Mouse (Mus musculus): Measurements from ENCODE around the gene Slc6a17. TPM values are rescaled to one million over a fixed set of nuclear protein-coding genes. Genes with fewer than 3 reads are reported as not detected.

Slc6a17 gene
- total RNA-seq, 4 experiments from 2014 or later: 272 to 323 (median 290) TPM

DNA sequence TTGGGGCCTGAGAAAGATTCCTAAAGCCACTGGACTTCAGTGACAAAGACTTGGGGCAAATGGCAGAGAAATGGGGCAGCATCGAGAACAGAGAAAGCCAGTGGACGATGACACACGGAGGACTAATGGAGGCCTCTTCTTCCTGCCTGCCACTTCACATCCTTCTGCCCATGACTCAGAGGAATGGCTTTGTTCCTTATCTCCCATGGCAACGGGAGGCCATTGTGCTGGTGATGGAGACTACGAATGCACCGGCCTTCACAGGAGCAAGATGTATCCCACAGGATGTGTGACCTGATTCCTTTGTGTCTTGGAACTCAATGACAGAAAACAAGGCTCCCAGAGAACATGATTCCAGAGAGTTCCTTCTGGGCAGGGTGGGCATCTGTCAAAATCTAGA is 6.7 kb upstream of the Slc6a17 start:
- DNase-seq (ENCODE audit: low spot score in 2 of 2): no peak

DNA sequence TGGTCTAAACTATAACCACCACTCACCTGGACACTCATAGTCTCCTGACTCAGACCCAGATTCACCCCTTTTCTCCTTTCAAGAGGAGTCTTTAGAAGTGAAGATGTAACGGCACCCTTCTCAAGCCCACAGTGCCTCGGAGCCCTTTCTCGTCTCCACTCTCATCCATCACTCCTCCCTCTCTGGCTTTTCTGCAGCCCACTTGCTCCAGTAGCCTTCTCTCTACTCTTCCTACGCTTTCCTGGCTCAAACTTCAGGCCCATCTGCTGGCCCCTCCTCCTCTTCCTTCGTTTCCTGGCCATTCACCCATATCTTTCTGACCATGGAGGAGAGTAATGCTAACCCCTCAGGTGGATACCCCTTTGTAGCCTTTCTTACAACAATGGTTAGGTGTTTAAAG is 3.1 kb upstream of the Slc6a17 start:
- no peak for DNase-seq (ENCODE audit: low spot score in 2 of 2)

DNA sequence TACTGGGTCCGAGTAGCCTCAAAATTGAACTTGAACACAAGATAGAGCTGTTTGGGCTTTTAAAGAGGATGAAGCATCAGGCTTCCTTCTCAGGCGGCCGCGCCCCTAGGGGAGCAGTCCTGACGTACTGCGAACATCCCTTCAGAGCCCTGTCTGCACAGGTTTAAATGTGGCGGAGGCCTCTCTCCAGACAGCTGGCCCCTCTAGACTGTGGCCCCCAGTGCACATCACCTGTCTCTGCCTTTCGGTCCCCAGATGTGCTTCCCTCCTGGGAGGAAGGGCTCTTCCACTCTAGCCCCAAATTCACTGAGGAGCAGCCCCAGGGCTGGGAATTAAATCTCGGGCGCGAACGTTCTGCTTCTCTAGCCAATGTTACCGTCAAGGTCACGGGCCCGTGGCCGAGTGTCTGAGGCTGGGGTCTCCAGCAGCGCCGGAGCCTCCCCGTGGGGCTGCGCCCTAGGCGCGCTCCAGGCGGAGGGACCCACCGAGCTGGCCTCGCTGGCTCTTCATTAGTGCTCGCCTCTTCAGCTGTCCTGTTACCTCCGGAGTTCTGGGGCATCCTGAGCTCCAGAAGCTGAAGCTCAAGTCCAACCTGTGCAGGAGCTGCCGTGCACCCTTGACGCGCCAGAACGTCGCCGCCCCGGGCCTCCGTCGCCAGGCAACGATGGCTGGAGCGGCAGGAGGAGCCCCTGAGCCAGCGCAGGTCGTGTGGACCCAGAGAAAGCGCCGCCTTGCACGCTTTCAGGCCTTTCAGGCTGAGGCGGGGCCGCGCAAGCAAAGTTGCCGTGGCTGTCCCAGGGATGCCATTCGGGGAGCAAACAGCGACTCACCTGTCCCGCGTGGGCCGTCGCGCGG is 815 bp downstream of the Slc6a17 start:
- no peak for DNase-seq (ENCODE audit: low spot score in 2 of 2)

DNA sequence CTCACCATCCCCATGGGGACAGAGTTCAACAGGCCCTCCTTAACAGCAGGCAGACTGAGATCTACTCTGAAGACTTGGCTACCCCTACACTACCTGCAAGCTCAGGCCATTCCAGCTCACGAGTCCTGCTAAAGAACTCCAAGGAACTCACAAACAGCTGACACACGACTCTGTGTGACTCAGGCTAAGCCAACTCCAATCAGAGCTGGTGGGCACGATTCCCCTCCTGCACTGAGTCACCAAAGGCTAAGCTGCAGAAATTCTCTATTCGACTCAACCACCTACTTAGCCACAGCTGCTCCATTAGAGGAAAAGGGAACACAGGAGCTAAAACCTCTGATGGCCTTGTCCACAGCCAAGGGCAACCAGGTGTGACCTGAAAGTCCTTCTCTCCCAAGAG is 1.8 kb downstream of the Slc6a17 start:
- DNase-seq (ENCODE audit: low spot score in 2 of 2): no peak

DNA sequence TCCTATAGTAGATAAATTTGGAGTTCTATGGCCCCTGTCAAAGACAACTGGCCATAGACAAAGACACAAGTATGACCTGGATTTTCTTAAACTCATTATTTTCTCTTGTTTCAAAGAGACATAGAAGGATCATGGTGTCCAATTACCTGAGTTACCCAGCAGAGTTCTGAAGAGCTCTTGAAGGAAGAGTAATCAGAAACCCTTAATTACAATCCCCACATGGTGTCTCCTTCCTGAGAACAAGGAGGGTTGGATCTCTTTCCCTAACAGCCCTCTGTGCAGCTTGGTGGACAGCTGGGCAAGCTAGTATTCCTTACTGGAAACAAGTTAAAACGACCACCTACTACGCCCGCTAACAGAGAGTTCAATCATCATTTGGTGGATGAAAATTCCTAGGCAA is 6.4 kb downstream of the Slc6a17 start:
- no peak for DNase-seq (ENCODE audit: low spot score in 2 of 2)

DNA sequence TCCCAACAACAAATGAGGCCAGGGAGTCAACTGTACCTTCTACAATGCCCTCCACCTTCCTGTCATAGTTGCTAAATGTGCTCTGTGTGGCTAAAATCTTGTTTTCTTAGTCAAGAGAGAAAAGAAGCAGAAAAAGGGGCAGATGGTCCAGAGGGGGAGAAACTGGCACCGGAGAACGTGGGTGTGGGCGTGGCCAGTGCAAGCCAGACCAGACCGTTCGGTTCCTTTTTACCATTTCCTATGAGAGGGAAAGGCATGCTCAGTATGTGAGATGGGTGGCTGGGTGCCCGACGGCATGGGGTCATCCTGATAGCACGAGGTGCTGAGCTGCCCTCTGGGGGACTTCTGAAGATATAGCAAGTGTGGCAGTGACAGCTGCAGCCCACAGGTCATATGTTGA is 9.1 kb downstream of the Slc6a17 start:
- DNase-seq (ENCODE audit: low spot score in 2 of 2): no peak

DNA sequence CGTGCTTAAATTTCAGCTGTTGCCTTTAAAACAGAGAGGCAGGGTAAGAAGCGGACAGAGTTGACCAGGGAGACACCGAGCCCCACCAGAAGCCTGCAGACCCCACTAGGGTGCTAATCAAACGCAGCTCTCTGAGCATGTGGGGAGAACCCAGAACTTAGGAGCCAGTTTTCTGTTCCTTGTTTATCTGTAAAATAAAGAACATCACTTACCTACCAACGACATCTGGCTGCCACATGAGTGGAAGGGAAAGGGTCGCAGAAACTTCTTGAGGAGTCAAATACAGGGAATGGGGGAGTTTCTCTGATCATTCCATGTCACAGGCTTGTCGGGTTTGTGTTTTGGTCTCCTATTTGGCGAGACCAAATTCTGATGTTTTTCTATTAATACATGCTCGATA is 9.9 kb downstream of the Slc6a17 start:
- DNase-seq (ENCODE audit: low spot score in 2 of 2): no peak

DNA sequence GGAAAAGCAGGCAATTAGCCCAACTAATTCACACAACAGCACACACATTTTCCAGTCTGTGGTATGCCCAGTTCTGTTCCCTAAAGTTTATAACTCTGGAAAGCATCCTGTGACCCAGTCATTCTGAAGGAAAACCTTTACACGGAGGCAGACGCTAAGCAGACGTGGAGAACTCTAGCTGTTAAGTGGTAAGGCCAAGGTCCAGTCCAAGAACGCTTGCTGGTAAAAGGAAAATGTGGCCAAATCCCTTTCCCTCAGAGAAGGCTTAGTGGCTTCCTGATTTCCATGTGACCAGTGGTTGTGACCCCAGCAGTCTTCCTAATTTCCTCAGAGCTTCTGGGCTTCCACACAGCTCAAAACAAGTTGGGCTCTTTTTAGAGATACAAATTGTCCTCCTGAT is 11.3 kb downstream of the Slc6a17 start:
- no peak for DNase-seq (ENCODE audit: low spot score in 2 of 2)

DNA sequence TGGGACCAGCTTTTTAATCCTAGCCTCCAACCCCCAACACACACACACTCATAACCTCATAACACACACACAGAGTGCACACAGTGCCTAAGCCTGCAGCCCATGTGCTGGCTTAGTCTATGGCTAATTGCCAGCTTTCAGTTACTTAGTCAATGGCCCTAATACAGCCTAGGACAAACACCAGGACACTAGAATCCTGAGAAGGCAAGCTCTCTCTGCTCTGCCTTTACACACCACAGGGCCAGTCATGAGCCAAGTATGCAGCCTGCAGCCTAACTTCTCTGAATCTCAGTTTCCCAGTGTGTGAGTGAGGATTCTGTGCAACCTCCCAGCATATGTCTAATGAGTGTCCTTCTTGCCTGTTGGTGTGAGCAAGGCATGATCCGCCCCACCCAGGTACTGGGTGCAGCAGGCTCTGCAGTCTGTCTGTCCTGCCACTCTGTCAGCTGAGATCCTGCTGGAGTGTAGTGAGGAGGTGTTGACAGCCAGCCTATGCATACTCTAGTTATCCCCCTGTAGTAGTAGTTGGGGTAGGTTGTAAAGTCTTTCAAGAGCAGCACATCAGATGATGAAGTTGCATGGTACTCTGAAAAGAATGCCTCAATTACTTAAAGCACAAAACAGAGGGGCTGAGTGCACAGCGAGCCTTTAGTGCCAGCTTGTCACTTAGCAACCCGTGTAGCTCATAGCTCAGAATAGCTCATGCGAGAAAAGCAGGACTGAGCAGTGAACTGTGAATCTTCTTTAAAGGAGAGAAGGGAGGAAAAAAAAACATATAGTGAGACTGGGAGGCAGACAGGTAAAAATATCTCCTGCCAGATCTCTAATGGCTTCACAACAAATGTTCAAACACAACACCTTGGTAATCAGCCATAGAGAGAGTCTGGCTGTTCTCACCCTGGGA is 12.1 kb downstream of the Slc6a17 start:
- DNase-seq (ENCODE audit: low spot score in 2 of 2): no peak

DNA sequence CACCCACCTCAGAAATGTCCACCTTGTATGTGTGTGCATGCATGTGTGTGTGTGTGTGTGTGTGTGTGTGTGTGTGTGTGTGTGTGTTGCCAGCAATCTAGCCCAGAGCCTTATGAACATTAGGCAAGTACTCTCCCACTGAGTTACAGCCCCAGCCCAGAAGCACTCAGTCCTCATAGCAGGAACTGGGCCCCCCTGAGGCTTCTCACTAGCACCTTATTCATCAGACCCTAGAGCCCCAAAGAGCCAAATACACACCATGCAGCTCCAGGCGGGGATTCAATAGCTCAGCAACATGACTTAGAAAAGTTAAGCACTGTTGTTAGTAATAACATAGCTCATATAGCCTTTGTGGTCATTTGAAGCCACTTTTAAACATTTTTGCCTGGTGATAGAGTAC is 13.3 kb downstream of the Slc6a17 start:
- no peak for DNase-seq (ENCODE audit: low spot score in 2 of 2)

DNA sequence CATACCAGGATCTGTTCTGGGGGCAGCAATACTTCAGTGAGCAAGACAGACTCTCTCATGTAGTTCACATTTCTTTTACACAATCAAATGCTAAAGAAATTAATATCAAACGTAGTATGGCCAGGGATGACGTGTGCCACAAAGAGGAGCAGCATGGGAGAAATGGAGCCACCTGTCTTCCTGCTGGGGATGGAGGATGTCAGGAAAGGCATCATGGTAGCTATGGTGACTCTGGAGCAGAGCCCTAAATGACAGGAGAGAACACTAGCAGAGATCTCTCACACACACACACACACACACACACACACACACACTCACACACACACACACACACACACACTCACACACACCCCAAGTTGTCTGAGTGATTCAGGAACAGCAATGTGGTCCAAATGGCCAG is 14.1 kb downstream of the Slc6a17 start:
- DNase-seq (ENCODE audit: low spot score in 2 of 2): no peak

DNA sequence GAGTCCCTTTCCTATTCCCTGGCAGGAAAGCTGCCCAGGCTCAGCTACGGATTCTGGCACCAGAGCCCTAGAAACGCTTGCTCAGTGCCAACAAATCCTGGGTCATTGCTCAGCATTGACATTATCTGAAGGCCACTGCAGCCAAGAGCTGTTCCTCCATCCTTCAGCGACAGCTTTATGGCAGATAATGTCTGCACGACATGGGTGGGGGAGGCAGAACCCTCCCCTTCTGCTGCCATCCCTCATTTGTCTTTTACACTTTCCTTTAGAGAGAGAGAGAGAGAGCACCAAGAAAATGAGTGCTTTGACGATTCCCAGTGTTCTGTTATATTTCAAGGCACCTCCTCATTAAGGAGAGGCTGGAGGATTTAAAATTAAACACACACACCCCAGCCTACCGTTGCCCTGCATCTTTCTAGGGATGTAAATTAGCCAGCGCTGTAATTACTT is 16.1 kb downstream of the Slc6a17 start:
- DNase-seq (ENCODE audit: low spot score in 2 of 2): no peak

DNA sequence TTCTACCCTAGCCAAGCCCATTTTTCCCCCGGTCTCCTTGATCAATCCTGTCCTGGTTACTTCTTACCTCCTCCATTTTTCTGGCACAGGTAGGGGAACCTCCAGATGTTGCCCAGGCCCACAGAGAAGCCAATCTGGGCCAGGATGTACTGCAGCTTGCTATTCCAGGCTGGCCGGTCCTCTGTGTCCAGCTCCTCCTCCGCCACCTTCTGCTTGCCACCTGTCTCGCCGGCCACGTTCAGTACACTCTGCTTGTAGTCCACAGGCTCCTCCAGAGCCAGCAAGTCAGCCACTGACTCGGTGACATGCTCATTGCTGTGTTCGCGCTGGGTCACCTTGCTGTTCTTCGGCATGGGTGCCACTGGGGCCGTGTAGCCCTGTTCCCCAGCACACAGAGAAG is 17.5 kb downstream of the Slc6a17 start:
- no peak for DNase-seq (ENCODE audit: low spot score in 2 of 2)

DNA sequence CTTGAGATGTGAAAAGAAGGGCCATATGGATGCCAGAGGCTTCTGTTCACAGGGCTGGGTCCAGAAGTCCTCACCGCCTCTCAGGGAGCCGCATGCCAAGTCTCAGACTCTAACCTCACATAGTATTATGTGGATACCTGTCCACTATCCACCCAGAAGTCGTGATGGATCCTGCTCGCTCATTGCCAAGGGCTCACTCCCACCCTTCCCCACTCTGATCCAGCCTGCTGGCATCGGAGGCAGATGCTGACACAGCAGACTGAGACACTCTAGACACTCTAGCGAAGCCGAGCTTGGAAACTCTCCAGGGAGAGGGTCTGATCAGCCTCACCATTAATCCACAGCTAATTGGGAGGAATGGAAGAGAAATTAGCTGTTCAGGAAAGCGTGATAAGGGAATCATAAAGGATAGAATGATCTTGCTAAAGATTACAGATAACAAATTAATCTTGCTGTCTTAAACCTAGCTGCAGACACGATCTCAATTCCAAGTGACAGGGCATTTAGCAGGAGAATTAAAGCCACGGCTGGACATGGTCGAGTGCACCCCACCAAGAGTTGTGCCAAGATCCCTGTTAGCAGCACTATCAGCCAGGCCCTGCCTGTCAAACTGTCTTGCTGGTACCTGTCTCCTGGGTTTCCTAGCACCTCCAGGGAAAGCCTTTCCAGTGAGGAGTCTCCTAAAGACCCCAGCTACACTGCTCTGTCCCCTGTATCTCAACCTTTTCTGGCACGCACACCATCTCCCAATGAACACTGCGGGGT is 21.6 kb downstream of the Slc6a17 start:
- DNase-seq (ENCODE audit: low spot score in 2 of 2): no peak

DNA sequence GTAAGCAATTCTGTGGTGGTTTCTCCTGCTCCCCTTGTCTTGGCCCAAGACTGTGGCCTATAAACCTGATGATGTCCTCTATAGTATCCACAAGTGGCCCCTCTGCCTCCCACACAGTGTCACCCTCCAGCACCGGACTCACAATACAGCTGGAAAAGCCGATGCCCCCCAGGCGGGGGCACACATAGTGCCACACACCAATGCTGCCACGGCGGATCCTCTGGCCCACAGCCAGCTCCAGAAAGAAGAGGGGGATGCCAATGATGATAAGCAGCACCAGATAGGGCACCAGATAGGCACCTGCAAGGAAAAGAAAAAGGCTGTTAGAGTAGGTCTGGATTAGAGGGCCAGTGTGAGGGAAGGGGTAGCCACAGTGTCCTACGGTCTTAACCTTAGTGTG is 22.3 kb downstream of the Slc6a17 start:
- DNase-seq (ENCODE audit: low spot score in 2 of 2): no peak

DNA sequence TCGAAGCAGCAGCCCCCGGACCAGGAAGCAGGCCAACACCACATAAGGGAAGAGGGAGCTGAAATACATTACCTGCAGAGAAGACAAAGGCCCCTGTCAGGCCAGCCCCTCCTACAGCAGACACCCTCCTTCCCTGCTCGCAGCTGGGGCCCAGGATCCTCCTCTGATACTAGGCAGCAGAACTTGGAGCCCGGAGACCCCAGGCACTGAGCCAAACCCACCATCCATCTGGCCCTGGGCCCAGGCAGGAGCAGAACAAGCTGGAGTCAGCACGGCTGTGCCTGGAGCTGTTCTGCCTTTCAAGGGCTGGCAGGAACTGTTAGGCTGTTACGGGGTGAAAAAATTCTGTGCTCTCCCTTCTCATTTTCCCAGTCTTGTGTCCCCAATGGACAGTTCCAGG is 26.4 kb downstream of the Slc6a17 start:
- DNase-seq (ENCODE audit: low spot score in 2 of 2): peak; percentile 80 to 91

DNA sequence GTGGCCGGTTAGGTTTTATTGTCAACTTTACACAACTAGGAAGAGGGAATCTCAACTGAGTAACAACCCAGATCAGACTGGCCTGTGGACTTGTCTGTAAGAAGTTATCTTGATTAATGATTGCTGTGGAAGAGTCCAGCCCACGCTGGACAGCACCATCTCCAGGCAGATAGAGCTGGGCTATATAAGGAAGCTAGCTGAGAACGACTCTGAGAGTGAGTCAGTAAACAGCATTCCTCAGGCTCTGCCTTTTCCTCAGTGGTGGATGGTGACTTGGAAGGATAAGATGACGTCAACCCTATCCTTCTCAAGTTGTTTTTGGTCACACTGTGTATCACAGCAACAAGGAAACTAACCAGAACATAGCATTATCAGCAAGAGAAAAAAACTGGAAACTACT is 29.2 kb downstream of the Slc6a17 start:
- no peak for DNase-seq (ENCODE audit: low spot score in 2 of 2)

DNA sequence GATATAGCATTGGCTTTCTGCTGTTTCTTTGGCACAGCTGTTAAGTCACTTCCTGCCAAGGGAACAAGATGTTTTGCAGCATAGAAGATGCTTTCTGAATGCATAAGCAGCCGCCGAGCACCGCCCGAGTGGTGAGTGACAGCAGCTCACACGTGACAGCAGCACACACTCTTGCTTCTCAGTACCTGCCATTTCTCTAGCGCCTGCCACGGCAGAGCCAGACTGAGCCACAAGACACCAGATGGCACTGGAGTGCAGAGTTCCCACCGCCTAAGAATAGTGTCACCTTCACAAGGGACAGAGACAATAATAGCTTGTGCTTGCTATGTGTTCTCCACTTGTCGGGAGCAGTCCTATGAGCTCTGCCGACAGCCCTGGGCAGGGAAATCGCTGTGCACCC is 34.5 kb downstream of the Slc6a17 start:
- peak; percentile 72 to 76 for DNase-seq (ENCODE audit: low spot score in 2 of 2)

DNA sequence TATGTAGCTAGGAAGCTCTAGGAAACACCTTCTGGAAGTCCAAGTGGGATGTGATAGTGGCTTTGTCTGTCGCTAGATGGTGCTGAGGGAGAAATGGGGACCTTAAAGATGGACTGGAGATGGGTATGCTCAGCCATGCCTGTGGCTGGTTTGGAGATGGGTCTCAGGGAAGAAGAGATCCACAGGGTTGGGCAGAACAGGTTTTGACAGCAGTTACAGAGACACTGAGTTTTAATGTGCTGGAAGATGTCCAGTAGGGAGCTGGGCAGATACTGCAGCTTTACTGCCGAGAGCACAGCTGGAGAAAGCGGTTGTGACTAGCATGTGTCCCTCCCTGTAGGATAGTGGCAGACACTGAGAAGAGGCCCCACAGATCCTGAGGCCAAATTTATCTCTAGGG is 37.2 kb downstream of the Slc6a17 start:
- DNase-seq (ENCODE audit: low spot score in 2 of 2): no peak

DNA sequence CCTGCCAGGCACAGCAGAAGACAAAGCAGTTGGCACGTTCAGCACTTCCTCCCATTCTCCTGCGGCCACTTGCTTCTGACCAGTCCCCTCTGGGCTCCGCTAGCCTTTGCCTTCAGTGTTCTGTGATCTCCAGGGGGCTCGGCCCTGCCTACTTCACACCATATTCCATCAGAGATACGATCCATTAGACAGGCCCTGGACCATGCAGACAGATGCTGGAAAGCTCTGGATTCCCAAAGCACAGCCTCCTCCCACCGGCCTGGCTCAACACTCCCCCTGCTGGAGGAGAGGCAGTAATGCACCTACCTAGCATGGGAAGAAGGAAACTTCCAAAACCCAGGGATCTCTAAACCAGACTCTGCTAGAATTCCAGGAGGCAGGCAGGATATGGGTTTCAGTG is 45.6 kb downstream of the Slc6a17 start:
- DNase-seq (ENCODE audit: low spot score in 2 of 2): peak in 1 of 2 experiments; percentile 42

DNA sequence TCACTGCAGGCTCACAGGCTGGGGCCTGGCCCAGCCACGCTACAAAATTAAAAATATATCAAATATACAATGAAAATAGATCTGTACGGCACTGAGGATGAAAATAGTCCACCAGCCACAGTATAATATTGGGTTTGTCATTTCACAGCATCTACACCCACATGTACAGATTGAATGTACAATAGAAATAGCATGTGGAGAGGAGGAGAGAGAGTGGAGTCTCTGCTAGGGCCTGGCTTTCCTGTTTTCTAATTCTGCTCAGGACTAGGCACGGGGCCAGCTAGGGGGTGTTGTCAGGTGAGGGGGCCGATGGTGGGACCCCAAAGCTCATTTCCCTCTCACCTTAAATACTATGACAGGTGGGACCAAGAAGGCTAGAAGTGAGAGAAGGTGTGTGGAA is 48.8 kb downstream of the Slc6a17 start:
- DNase-seq (ENCODE audit: low spot score in 2 of 2): no peak

DNA sequence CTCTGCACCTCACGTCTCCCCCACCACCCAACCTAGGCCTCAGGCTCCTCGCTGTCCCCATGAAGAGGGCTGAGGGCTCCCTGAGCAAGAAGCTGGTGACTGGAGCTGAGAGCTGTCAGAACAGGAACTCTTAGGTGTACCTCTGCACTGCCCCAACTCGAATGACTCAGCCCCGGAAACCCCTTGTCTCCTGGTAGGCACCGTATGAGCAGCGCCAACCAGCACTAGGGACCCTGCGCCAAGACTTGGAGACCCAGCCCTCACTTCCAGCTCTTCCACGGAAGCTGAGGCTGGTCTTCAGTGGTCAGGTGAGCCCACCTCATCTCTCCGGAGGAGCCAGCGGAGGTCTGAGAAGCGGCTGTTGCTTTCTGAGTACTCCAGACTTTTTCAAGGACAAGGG is 49.7 kb downstream of the Slc6a17 start:
- no peak for DNase-seq (ENCODE audit: low spot score in 2 of 2)
